Mouse (Mus musculus): ENCODE results near the gene Adgrg7. TPM values are rescaled to one million over a fixed set of nuclear protein-coding genes. Genes with fewer than 3 reads are reported as not detected.

The Adgrg7 gene
- total and polyA plus RNA-seq, 3 experiments: 0.20 to 1.5 (median 0.29) TPM

- H3K27ac ChIP-seq (ENCODE audit: insufficient read depth, low read depth): peak within 1 kb of the TSS; percentile 90
- dilution Hi-C loops (cut with MboI; ENCODE audit: extremely low pct_ligation_motif_present, extremely low pct_unique_long_range_greater_than_20kb, low sequenced_read_pairs): no loop called here
- in situ Hi-C loops (cut with MboI; ENCODE audit: low pct_ligation_motif_present, low pct_unique_long_range_greater_than_20kb, low sequenced_read_pairs): loop anchor here (25.0 kb wide), 1 partner anchor 780 kb away; the partner anchor contains the start of gene Cep97
- peaks cover under 1 to 8% of the 10 kb centered on the region in 2 experiments for H3K36me3 ChIP-seq (replicated peaks in 1 of 2; ENCODE audit: control insufficient read depth in 1 of 2, insufficient read depth in 1 of 2, low read length in 1 of 2)
- H3K4me3 ChIP-seq (replicated peaks in 1 of 3; ENCODE audit: low read depth in 2 of 3, low read length in 2 of 3, poor library complexity in 1 of 3): peak within 1 kb of the TSS; percentile 75 to 93 (median 82)
- H3K4me2 ChIP-seq (ENCODE audit: insufficient read depth, low read depth, poor library complexity, severe bottlenecking): peak within 1 kb of the TSS; percentile 92
- no peaks in the 10 kb centered on the region for H3K27me3 ChIP-seq (replicated peaks)
- DNase-seq (ENCODE audit: extremely low read depth): peak; percentile 100
- peaks cover 2 to 31% of the 10 kb centered on the region in 2 experiments; a peak in 3 of 4 replicates for H3K4me1 ChIP-seq (ENCODE audit: control insufficient read depth in 1 of 2, insufficient read depth in 2 of 2)
- peak within 1 kb of the TSS; percentile 97 for H3K9ac ChIP-seq (ENCODE audit: insufficient read depth, low read depth)
- H3K79me2 ChIP-seq (replicated peaks; ENCODE audit: control insufficient read depth, extremely low read depth, insufficient read depth, poor library complexity, severe bottlenecking): peaks cover 37% of the 10 kb centered on the region
- no peaks in the 10 kb centered on the region for H3K9me3 ChIP-seq (replicated peaks; ENCODE audit: low read length)
- TF ChIP-seq CHD2 (IDR thresholded peaks at IDR 0.05; ENCODE audit: low read length) (peak; percentile 68), TBP (conservative IDR thresholded peaks at IDR 0.05; ENCODE audit: low read depth, low read length) (peak; percentile 92), POLR2AphosphoS2 (IDR thresholded peaks at IDR 0.05; ENCODE audit: low read depth, low read length) (peak; percentile 95), USF2 (conservative IDR thresholded peaks at IDR 0.05; ENCODE audit: low read depth, low read length) (no peak), ZMIZ1 (IDR thresholded peaks at IDR 0.05; ENCODE audit: low read depth, low read length) (peak; percentile 89), UBTF (IDR thresholded peaks at IDR 0.05; ENCODE audit: low read depth, low read length) (peak; percentile 94), ZNF384 (IDR thresholded peaks at IDR 0.05; ENCODE audit: low read depth, low read length) (peak; percentile 100), EP300 (IDR thresholded peaks at IDR 0.05; ENCODE audit: low read length) (peak; percentile 41; the same call in 1 of the 2 replicates), IRF4 (IDR thresholded peaks at IDR 0.05; ENCODE audit: low read depth, low read length) (no peak; the same call in 1 of the 2 replicates), SIN3A (IDR thresholded peaks at IDR 0.05; ENCODE audit: low read length) (peak; percentile 95), HCFC1 (IDR thresholded peaks at IDR 0.05; ENCODE audit: low read depth, low read length) (peak; percentile 84), MAFK (IDR thresholded peaks at IDR 0.05; ENCODE audit: insufficient replicate concordance, low read length) (0 out of 2 replicates have a peak, but pooled peaks have one; percentile 11), ZKSCAN1 (IDR thresholded peaks at IDR 0.05; ENCODE audit: borderline replicate concordance, low read depth, low read length) (no peak), MAZ (IDR thresholded peaks at IDR 0.05; ENCODE audit: low read depth, low read length) (peak; percentile 72), MXI1 (IDR thresholded peaks at IDR 0.05; ENCODE audit: low read depth, low read length) (peak; percentile 71), BHLHE40 (IDR thresholded peaks at IDR 0.05; ENCODE audit: low read depth, low read length) (peak; percentile 69), JUN (IDR thresholded peaks at IDR 0.05; ENCODE audit: insufficient read depth, low read depth, low read length) (no peak), RAD21 (IDR thresholded peaks at IDR 0.05; ENCODE audit: low read depth, low read length) (no peak), JUND (conservative IDR thresholded peaks at IDR 0.05; ENCODE audit: low read depth, low read length) (no peak), POLR2A (IDR thresholded peaks at IDR 0.05; ENCODE audit: low read depth, low read length) (peak; percentile 98), CHD1 (IDR thresholded peaks at IDR 0.05; ENCODE audit: low read depth, low read length) (0 out of 2 replicates have a peak, but pooled peaks have one; percentile 77), NELFE (IDR thresholded peaks at IDR 0.05; ENCODE audit: low read depth, low read length) (peak; percentile 92), MYC (IDR thresholded peaks at IDR 0.05; ENCODE audit: low read depth, low read length) (0 out of 2 replicates have a peak, but pooled peaks have one; percentile 48), MEF2A (IDR thresholded peaks at IDR 0.05; ENCODE audit: borderline replicate concordance, low read depth, low read length) (0 out of 2 replicates have a peak, but pooled peaks have one; percentile 53), USF1 (IDR thresholded peaks at IDR 0.05; ENCODE audit: low read depth, low read length) (0 out of 2 replicates have a peak, but pooled peaks have one; percentile 1), TCF12 (IDR thresholded peaks at IDR 0.05; ENCODE audit: low read depth, low read length) (peak; percentile 85), ZC3H11A (IDR thresholded peaks at IDR 0.05; ENCODE audit: low read depth, low read length) (no peak), PAX5 (IDR thresholded peaks at IDR 0.05; ENCODE audit: low read length) (no peak), ELF1 (IDR thresholded peaks at IDR 0.05; ENCODE audit: low read depth, low read length) (peak; percentile 100), E2F4 (IDR thresholded peaks at IDR 0.05; ENCODE audit: insufficient replicate concordance, low read depth, low read length) (0 out of 2 replicates have a peak, but pooled peaks have one; percentile 34), KAT2A (IDR thresholded peaks at IDR 0.05; ENCODE audit: insufficient replicate concordance, low read length) (peak; percentile 72; the same call in 1 of the 2 replicates), RCOR1 (conservative IDR thresholded peaks at IDR 0.05; ENCODE audit: low read depth, low read length) (peak; percentile 33; the same call in 1 of the 2 replicates), CTCF (conservative IDR thresholded peaks at IDR 0.05 in 1 of 2, IDR thresholded peaks at IDR 0.05 in 1 of 2; ENCODE audit: low read depth in 2 of 2, low read length in 2 of 2) (no peak), SMC3 (IDR thresholded peaks at IDR 0.05; ENCODE audit: low read depth, low read length) (no peak), NRF1 (IDR thresholded peaks at IDR 0.05; ENCODE audit: low read depth, low read length) (peak; percentile 100), GABPA (IDR thresholded peaks at IDR 0.05; ENCODE audit: insufficient replicate concordance, low read depth, low read length) (no peak), MAX (IDR thresholded peaks at IDR 0.05; ENCODE audit: low read length) (peak; percentile 84)
Measured at GRCm38 (mm10) chr16:56717224-56718200, 78.1 kb downstream of the Adgrg7 start, which contains the start of gene Tfg. Tfg (minus strand) TSS chr16:56717450.

Measured in CH12.LX (cell line).